Mouse (Mus musculus) ES-E14 (cell line): Measurements from ENCODE around the gene Npc1l1.

Source experiments
- CHD2 ChIP-seq: IDR thresholded peaks from 2 replicates; pipeline ENCODE4 v1.6.1; 2014; ENCODE audit warnings: mild to moderate bottlenecking, low read depth, low read length, inconsistent platforms
- MAFK ChIP-seq: IDR thresholded peaks from 2 replicates; pipeline ENCODE4 v1.6.1; 2014; ENCODE audit warnings: mild to moderate bottlenecking, low read depth, low read length, inconsistent platforms; ENCODE audit not compliant: insufficient read depth
- ZNF384 ChIP-seq: IDR thresholded peaks from 2 replicates; pipeline ENCODE4 v1.6.1; 2012; ENCODE audit warnings: low read depth, low read length, inconsistent platforms

DNA sequence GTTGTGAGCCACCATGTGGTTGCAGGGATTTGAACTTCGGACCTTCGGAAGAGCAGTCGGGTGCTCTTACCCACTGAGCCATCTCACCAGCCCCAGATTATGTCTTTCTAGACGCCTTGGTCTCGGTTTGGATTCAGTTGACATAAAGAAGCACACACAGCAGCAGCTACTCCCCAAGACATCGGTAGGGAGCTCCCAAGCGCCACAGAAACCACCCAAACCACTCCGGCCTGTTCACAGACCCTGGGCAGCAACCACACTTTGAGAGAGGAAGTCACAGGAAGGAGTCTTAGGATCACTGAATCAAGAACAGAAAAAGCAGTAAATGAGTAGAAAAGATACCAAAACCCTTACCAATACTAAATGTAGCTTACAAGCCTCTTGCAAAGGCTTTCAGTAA, 33.2 kb downstream of the Npc1l1 start:
- TF ChIP-seq ZNF384 (no peak), MAFK (no peak), CHD2 (no peak)
